Mouse (Mus musculus): Measurements from ENCODE around the gene Olfr1225. TPM values are rescaled to one million over a fixed set of nuclear protein-coding genes. Genes with fewer than 3 reads are reported as not detected.

Gene Olfr1225
- total and polyA plus RNA-seq, 2 experiments = not detected

DNA sequence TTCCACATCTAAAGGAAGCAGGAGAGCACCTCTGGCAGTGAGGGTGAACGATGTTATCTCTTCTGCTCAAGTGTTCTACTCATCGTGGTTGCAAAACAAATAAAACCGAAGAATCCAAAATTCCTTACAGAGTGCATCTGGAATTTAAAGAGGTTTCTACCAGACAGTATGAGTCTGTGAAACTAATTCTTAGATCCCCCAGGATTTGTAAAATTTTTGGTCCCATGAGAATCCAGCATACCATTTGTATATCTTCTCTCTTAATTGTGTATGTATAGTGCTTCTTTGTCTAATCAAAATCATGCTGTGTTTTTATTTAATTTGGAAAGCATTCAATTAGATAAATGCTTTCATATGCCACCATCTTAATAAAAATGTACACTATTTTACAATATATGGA, 41.5 kb downstream of the Olfr1225 start, which contains the start of gene Olfr1222:
Olfr1222 (minus strand) TSS at position 101 of the 400 bp plus-strand sequence.
- TF ChIP-seq POLR2A (IDR thresholded peaks at IDR 0.05; ENCODE audit: extremely low read depth, insufficient read depth, low read length) = no peak
- TF ChIP-seq CTCF (IDR thresholded peaks at IDR 0.05; ENCODE audit: low read depth, low read length) = no peak
- Histone ChIP-seq H3K9ac (ENCODE audit: low read depth, low read length) (no peak within 1 kb of the TSS), H3K4me3 (ENCODE audit: insufficient read depth, low read depth, low read length) (no peak within 1 kb of the TSS), H3K4me1 (ENCODE audit: control insufficient read depth, insufficient read depth, low read length) (no peaks in the 10 kb centered on the region), H3K36me3 (ENCODE audit: control insufficient read depth, insufficient read depth, low read length) (no peaks in the 10 kb centered on the region), H3K27ac (replicated peaks; ENCODE audit: insufficient read depth, low read depth, low read length) (no peak within 1 kb of the TSS), H3K79me2 (ENCODE audit: control insufficient read depth, insufficient read depth, low read length) (no peaks in the 10 kb centered on the region), H3K27me3 (ENCODE audit: control insufficient read depth, insufficient read depth, low read length) (no peaks in the 10 kb centered on the region)
- WGBS = 50% methylated on average over 3 of the region's 3 CpGs
- DNase-seq (ENCODE audit: extremely low read depth, low read depth, low spot score) = no peak

Other genes starting within 250 kb of the Olfr1225 start
- gene Olfr1211, start 236.6 kb downstream of the Olfr1225 start, total RNA-seq (2014; rRNA removed) = not detected in 2 replicates
- gene Olfr1211, start 236.6 kb downstream of the Olfr1225 start, polyA plus RNA-seq (2012; rRNA removed) = not detected in 2 replicates
- gene Olfr1212, start 220.7 kb downstream of the Olfr1225 start, total RNA-seq (2014; rRNA removed) = not detected in 2 replicates
- gene Olfr1212, start 220.7 kb downstream of the Olfr1225 start, polyA plus RNA-seq (2012; rRNA removed) = not detected in 2 replicates
- gene Gm13762, start 194.4 kb downstream of the Olfr1225 start, total RNA-seq (2014; rRNA removed) = not detected in 2 replicates
- not detected in 2 replicates for gene Gm13762, start 194.4 kb downstream of the Olfr1225 start, polyA plus RNA-seq (2012; rRNA removed)
- gene Olfr1214, start 182.0 kb downstream of the Olfr1225 start, total RNA-seq (2014; rRNA removed) = not detected in 2 replicates
- gene Olfr1214, start 182.0 kb downstream of the Olfr1225 start, polyA plus RNA-seq (2012; rRNA removed) = not detected in 2 replicates
- not detected in 2 replicates for gene Olfr1215, start 167.7 kb downstream of the Olfr1225 start, total RNA-seq (2014; rRNA removed)
- gene Olfr1215, start 167.7 kb downstream of the Olfr1225 start, polyA plus RNA-seq (2012; rRNA removed) = not detected in 2 replicates
- not detected in 2 replicates for gene Olfr1216, start 156.3 kb downstream of the Olfr1225 start, total RNA-seq (2014; rRNA removed)
- gene Olfr1216, start 156.3 kb downstream of the Olfr1225 start, polyA plus RNA-seq (2012; rRNA removed) = not detected in 2 replicates
- not detected in 2 replicates for gene Olfr1217, start 142.6 kb downstream of the Olfr1225 start, total RNA-seq (2014; rRNA removed)
- gene Olfr1217, start 142.6 kb downstream of the Olfr1225 start, polyA plus RNA-seq (2012; rRNA removed) = not detected in 2 replicates
- gene Olfr1218, start 113.5 kb downstream of the Olfr1225 start, total RNA-seq (2014; rRNA removed) = not detected in 2 replicates
- not detected in 2 replicates for gene Olfr1218, start 113.5 kb downstream of the Olfr1225 start, polyA plus RNA-seq (2012; rRNA removed)
- not detected in 2 replicates for gene Olfr1219, start 91.2 kb downstream of the Olfr1225 start, total RNA-seq (2014; rRNA removed)
- gene Olfr1219, start 91.2 kb downstream of the Olfr1225 start, polyA plus RNA-seq (2012; rRNA removed) = not detected in 2 replicates
- gene Olfr1220, start 67.8 kb downstream of the Olfr1225 start, total RNA-seq (2014; rRNA removed) = not detected in 2 replicates
- gene Olfr1220, start 67.8 kb downstream of the Olfr1225 start, polyA plus RNA-seq (2012; rRNA removed) = not detected in 2 replicates
- not detected in 2 replicates for gene Olfr1221, start 57.4 kb downstream of the Olfr1225 start, total RNA-seq (2014; rRNA removed)
- gene Olfr1221, start 57.4 kb downstream of the Olfr1225 start, polyA plus RNA-seq (2012; rRNA removed) = not detected in 2 replicates
- not detected in 2 replicates for gene Olfr1222, start 41.6 kb downstream of the Olfr1225 start, total RNA-seq (2014; rRNA removed)
- not detected in 2 replicates for gene Olfr1222, start 41.6 kb downstream of the Olfr1225 start, polyA plus RNA-seq (2012; rRNA removed)
- not detected in 2 replicates for gene Olfr1223, start 23.1 kb downstream of the Olfr1225 start, total RNA-seq (2014; rRNA removed)
- not detected in 2 replicates for gene Olfr1223, start 23.1 kb downstream of the Olfr1225 start, polyA plus RNA-seq (2012; rRNA removed)
- not detected in 2 replicates for gene Olfr1224-ps1, start 10.6 kb downstream of the Olfr1225 start, total RNA-seq (2014; rRNA removed)
- not detected in 2 replicates for gene Olfr1224-ps1, start 10.6 kb downstream of the Olfr1225 start, polyA plus RNA-seq (2012; rRNA removed)
- not detected in 2 replicates for gene Olfr1226, start 25.4 kb upstream of the Olfr1225 start, total RNA-seq (2014; rRNA removed)
- gene Olfr1226, start 25.4 kb upstream of the Olfr1225 start, polyA plus RNA-seq (2012; rRNA removed) = not detected in 2 replicates
- gene Olfr1228, start 79.4 kb upstream of the Olfr1225 start, total RNA-seq (2014; rRNA removed) = not detected in 2 replicates
- not detected in 2 replicates for gene Olfr1228, start 79.4 kb upstream of the Olfr1225 start, polyA plus RNA-seq (2012; rRNA removed)
- gene Olfr1229, start 113.3 kb upstream of the Olfr1225 start, total RNA-seq (2014; rRNA removed) = not detected in 2 replicates
- not detected in 2 replicates for gene Olfr1229, start 113.3 kb upstream of the Olfr1225 start, polyA plus RNA-seq (2012; rRNA removed)
- not detected in 2 replicates for gene Olfr1230, start 122.6 kb upstream of the Olfr1225 start, total RNA-seq (2014; rRNA removed)
- gene Olfr1230, start 122.6 kb upstream of the Olfr1225 start, polyA plus RNA-seq (2012; rRNA removed) = not detected in 2 replicates
- gene Olfr1231, start 132.4 kb upstream of the Olfr1225 start, total RNA-seq (2014; rRNA removed) = not detected in 2 replicates
- not detected in 2 replicates for gene Olfr1231, start 132.4 kb upstream of the Olfr1225 start, polyA plus RNA-seq (2012; rRNA removed)
- gene Olfr1232, start 155.0 kb upstream of the Olfr1225 start, total RNA-seq (2014; rRNA removed) = not detected in 2 replicates
- not detected in 2 replicates for gene Olfr1232, start 155.0 kb upstream of the Olfr1225 start, polyA plus RNA-seq (2012; rRNA removed)
- gene Olfr1233, start 167.7 kb upstream of the Olfr1225 start, total RNA-seq (2014; rRNA removed) = not detected in 2 replicates
- not detected in 2 replicates for gene Olfr1233, start 167.7 kb upstream of the Olfr1225 start, polyA plus RNA-seq (2012; rRNA removed)
- gene Olfr1234, start 190.2 kb upstream of the Olfr1225 start, total RNA-seq (2014; rRNA removed) = not detected in 2 replicates
- not detected in 2 replicates for gene Olfr1234, start 190.2 kb upstream of the Olfr1225 start, polyA plus RNA-seq (2012; rRNA removed)
- gene Olfr1238, start 235.0 kb upstream of the Olfr1225 start, total RNA-seq (2014; rRNA removed) = not detected in 2 replicates
- gene Olfr1238, start 235.0 kb upstream of the Olfr1225 start, polyA plus RNA-seq (2012; rRNA removed) = not detected in 2 replicates
- not detected in 2 replicates for gene Olfr1239, start 245.7 kb upstream of the Olfr1225 start, total RNA-seq (2014; rRNA removed)
- not detected in 2 replicates for gene Olfr1239, start 245.7 kb upstream of the Olfr1225 start, polyA plus RNA-seq (2012; rRNA removed)